ENCODE assay signal across 22 mouse cellular contexts in the genomic region with DNA sequence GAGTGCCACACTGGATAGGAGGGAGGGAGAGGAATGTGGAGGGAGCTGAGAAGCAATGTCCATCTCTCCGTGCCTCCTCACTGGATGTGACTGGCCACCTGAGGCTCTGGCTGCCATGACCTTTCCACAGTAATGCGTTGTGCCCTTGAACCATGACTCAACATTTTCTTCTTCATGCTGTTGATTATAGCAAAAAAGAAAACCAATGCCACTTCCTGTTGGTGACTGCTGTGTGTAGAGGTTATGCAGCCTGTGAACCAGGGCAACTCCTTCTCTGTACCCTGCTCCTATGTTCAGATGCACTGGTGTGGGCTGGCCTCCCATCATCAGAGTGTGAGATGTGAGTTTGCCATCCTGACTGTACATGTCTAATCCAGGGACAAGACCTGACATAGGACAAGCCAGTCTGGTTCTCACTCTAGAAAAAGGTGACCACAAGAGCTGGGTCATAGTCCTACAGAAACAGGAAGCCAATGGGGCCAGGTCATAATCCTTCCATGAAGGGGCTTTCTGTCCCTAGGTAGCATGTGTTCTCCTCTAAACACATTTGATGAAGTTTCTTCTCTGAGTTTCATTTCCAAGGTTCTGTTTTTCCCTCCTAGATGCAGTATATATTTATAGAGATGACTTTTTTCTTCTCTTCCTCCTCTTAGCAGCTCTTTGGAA.
DNase-seq lines count a peak whose midpoint lies in the region; ATAC-seq and TF ChIP-seq lines count a peak whose summit lies in the region.
"Had no signal": no experiment of that assay in that cellular context is flagged by ENCODE, and none has a peak within 500 bp of the region (broad histone marks: within the 10 kb centered on the region; RNA-seq: fewer than 3 reads in every experiment).

No protein-coding gene starts in this region.

- intact Hi-C loops in heart, adult 2 months (cut with DNase I): no loop called here

- no peaks in the 10 kb centered on the region for H3K27me3 ChIP-seq in heart, adult 2 months (ENCODE audit: control insufficient read depth, insufficient read depth, low read length)
- no peaks in the 10 kb centered on the region for H3K27me3 ChIP-seq in midbrain, embryonic 11.5 days (ENCODE audit: control insufficient read depth, insufficient read depth, low read length)
- no peaks in the 10 kb centered on the region for H3K27me3 ChIP-seq in midbrain, postnatal 0 days (ENCODE audit: insufficient read depth, low read length)
- no peaks in the 10 kb centered on the region for H3K27me3 ChIP-seq in stomach, postnatal 0 days (ENCODE audit: control insufficient read depth, insufficient read depth, low read length)
- H3K27me3 ChIP-seq in thymus, adult 2 months (ENCODE audit: control insufficient read depth, insufficient read depth, low read length): no peaks in the 10 kb centered on the region
- H3K27me3 ChIP-seq: embryonic facial prominence, embryonic 13.5 days; forebrain, embryonic 12.5 days; heart, embryonic 13.5 days; hindbrain, embryonic 12.5 days; Patski had no signal

- no peak overlapping the region for H3K4me3 ChIP-seq in heart, adult 2 months
- H3K4me3 ChIP-seq in midbrain, embryonic 11.5 days (ENCODE audit: low read depth, low read length): no peak overlapping the region
- H3K4me3 ChIP-seq in midbrain, postnatal 0 days (ENCODE audit: low read depth, low read length): no peak overlapping the region
- no peak overlapping the region for H3K4me3 ChIP-seq in stomach, postnatal 0 days (ENCODE audit: low read depth, low read length)
- no peak overlapping the region for H3K4me3 ChIP-seq in thymus, adult 2 months (ENCODE audit: control insufficient read depth, insufficient read depth, low read length)
- H3K4me3 ChIP-seq: embryonic facial prominence, embryonic 13.5 days; forebrain, embryonic 12.5 days; heart, embryonic 13.5 days; hindbrain, embryonic 12.5 days had no signal

- no peak for TF ChIP-seq POLR2A in heart, adult 2 months (IDR thresholded peaks at IDR 0.05; ENCODE audit: insufficient read depth, low read depth, low read length)
- TF ChIP-seq POLR2A in thymus, adult 2 months (IDR thresholded peaks at IDR 0.05; ENCODE audit: control insufficient read depth, extremely low read depth, insufficient read depth, low read length, poor library complexity): no peak

- H3K4me2 ChIP-seq in midbrain, embryonic 11.5 days: no peak overlapping the region
- no peak overlapping the region for H3K4me2 ChIP-seq in midbrain, postnatal 0 days (ENCODE audit: low read depth, low read length, poor library complexity, severe bottlenecking)
- no peak overlapping the region for H3K4me2 ChIP-seq in stomach, postnatal 0 days (replicated peaks; ENCODE audit: low read depth)
- H3K4me2 ChIP-seq: embryonic facial prominence, embryonic 13.5 days; forebrain, embryonic 12.5 days; heart, embryonic 13.5 days; hindbrain, embryonic 12.5 days had no signal

- H3K9me3 ChIP-seq in midbrain, embryonic 11.5 days (ENCODE audit: control insufficient read depth, low read length): no peaks in the 10 kb centered on the region
- H3K9me3 ChIP-seq in midbrain, postnatal 0 days (ENCODE audit: low read length): no peaks in the 10 kb centered on the region
- no peaks in the 10 kb centered on the region for H3K9me3 ChIP-seq in stomach, postnatal 0 days (ENCODE audit: control insufficient read depth, low read length)
- H3K9me3 ChIP-seq: embryonic facial prominence, embryonic 13.5 days; forebrain, embryonic 12.5 days; heart, embryonic 13.5 days; hindbrain, embryonic 12.5 days had no signal

- no peaks in the 10 kb centered on the region for H3K36me3 ChIP-seq in heart, adult 2 months (ENCODE audit: control insufficient read depth, insufficient read depth, low read length)
- H3K36me3 ChIP-seq in midbrain, embryonic 11.5 days (ENCODE audit: control insufficient read depth, insufficient read depth, low read length): no peaks in the 10 kb centered on the region
- H3K36me3 ChIP-seq in midbrain, postnatal 0 days (ENCODE audit: insufficient read depth, low read length): no peaks in the 10 kb centered on the region
- no peaks in the 10 kb centered on the region for H3K36me3 ChIP-seq in stomach, postnatal 0 days (ENCODE audit: control insufficient read depth, insufficient read depth, low read length)
- no peaks in the 10 kb centered on the region for H3K36me3 ChIP-seq in thymus, adult 2 months (ENCODE audit: control insufficient read depth, insufficient read depth, low read length)
- H3K36me3 ChIP-seq: embryonic facial prominence, embryonic 13.5 days; forebrain, embryonic 12.5 days; heart, embryonic 13.5 days; hindbrain, embryonic 12.5 days had no signal

- ATAC-seq in midbrain, embryonic 11.5 days (ENCODE audit: low FRiP score): no peak
- ATAC-seq in midbrain, postnatal 0 days (ENCODE audit: low FRiP score): no peak
- peak; percentile 29; the same call in 1 of the 2 replicates for ATAC-seq in stomach, postnatal 0 days (ENCODE audit: low FRiP score, low TSS enrichment)
- ATAC-seq: activated CD4-positive, CD25-positive, alpha-beta regulatory T cell, adult 4 months; forebrain, embryonic 16.5 days; hindbrain, embryonic 16.5 days; inflammation-experienced regulatory T-cells, adult 6 months; Patski had no signal

- no peak overlapping the region for H3K27ac ChIP-seq in heart, adult 2 months
- H3K27ac ChIP-seq in midbrain, embryonic 11.5 days (ENCODE audit: low read depth, low read length): no peak overlapping the region
- no peak overlapping the region for H3K27ac ChIP-seq in midbrain, postnatal 0 days (ENCODE audit: low read depth, low read length)
- H3K27ac ChIP-seq in stomach, postnatal 0 days (replicated peaks): no peak overlapping the region
- H3K27ac ChIP-seq in thymus, adult 2 months (ENCODE audit: control insufficient read depth, insufficient read depth, low read length): no peak overlapping the region
- H3K27ac ChIP-seq: embryonic facial prominence, embryonic 13.5 days; forebrain, embryonic 12.5 days; heart, embryonic 13.5 days; hindbrain, embryonic 12.5 days had no signal

- no peak for TF ChIP-seq EP300 in heart, adult 2 months (IDR thresholded peaks at IDR 0.05; ENCODE audit: insufficient read depth, low read depth, low read length)
- TF ChIP-seq EP300 in stomach, postnatal 0 days (optimal IDR thresholded peaks at IDR 0.05): no peak

- peak; percentile 17 to 53 for DNase-seq in adrenal gland, adult (ENCODE audit: inconsistent age in 2 of 2, low spot score in 1 of 2)
- no peak for DNase-seq in adrenal gland, adult 8-10 months
- peak; percentile 35 for DNase-seq in heart, adult 11 months
- no peak for DNase-seq in heart, adult 2 months
- peak; percentile 53 for DNase-seq in midbrain, embryonic 11.5 days (ENCODE audit: low spot score, missing footprints)
- DNase-seq in midbrain, postnatal 0 days (ENCODE audit: low spot score): no peak
- no peak for DNase-seq in stomach, postnatal 0 days (ENCODE audit: low spot score)
- DNase-seq in thymus, adult 2 months: no peak
- DNase-seq: cerebellum, adult 11-12 months; cerebellum, adult 9-10 months; cerebellum, postnatal 25 days; gastrocnemius, postnatal 10 days; heart, postnatal 36 days had no signal

- H3K9ac ChIP-seq in heart, adult 2 months (ENCODE audit: low read depth, low read length): no peak overlapping the region
- H3K9ac ChIP-seq in midbrain, embryonic 11.5 days (ENCODE audit: low read length): no peak overlapping the region
- no peak overlapping the region for H3K9ac ChIP-seq in midbrain, postnatal 0 days (replicated peaks; ENCODE audit: low read length, poor library complexity, severe bottlenecking)
- no peak overlapping the region for H3K9ac ChIP-seq in stomach, postnatal 0 days (ENCODE audit: low read length)
- H3K9ac ChIP-seq: embryonic facial prominence, embryonic 13.5 days; forebrain, embryonic 12.5 days; heart, embryonic 13.5 days; hindbrain, embryonic 12.5 days had no signal

- WGBS in heart, adult 2 months: 59% methylated on average over 2 of the region's 2 CpGs
- WGBS in midbrain, embryonic 11.5 days: 70% methylated on average over 2 of the region's 2 CpGs
- 80% methylated on average over 2 of the region's 2 CpGs for WGBS in midbrain, postnatal 0 days
- 61% methylated on average over 2 of the region's 2 CpGs for WGBS in stomach, postnatal 0 days
- 26% methylated on average over 2 of the region's 2 CpGs for WGBS in thymus, adult 2 months

- TF ChIP-seq CTCF in heart, adult 2 months (IDR thresholded peaks at IDR 0.05): no peak
- TF ChIP-seq CTCF in midbrain, postnatal 0 days (IDR thresholded peaks at IDR 0.05): no peak
- no peak for TF ChIP-seq CTCF in stomach, postnatal 0 days (IDR thresholded peaks at IDR 0.05; ENCODE audit: low read depth)
- no peak for TF ChIP-seq CTCF in thymus, adult 2 months (IDR thresholded peaks at IDR 0.05; ENCODE audit: borderline replicate concordance, control insufficient read depth, extremely low read depth, insufficient read depth, low read length, poor library complexity)

- H3K79me2 ChIP-seq in heart, adult 2 months (replicated peaks; ENCODE audit: control insufficient read depth, insufficient read depth, low read length): no peaks in the 10 kb centered on the region

- H3K4me1 ChIP-seq in heart, adult 2 months (ENCODE audit: control insufficient read depth, insufficient read depth, low read length): no peaks in the 10 kb centered on the region
- H3K4me1 ChIP-seq in midbrain, embryonic 11.5 days (ENCODE audit: control insufficient read depth, insufficient read depth, low read length): no peaks in the 10 kb centered on the region
- H3K4me1 ChIP-seq in midbrain, postnatal 0 days (ENCODE audit: insufficient read depth, low read length): no peaks in the 10 kb centered on the region
- no peaks in the 10 kb centered on the region for H3K4me1 ChIP-seq in stomach, postnatal 0 days (replicated peaks; ENCODE audit: control insufficient read depth, insufficient read depth)
- no peaks in the 10 kb centered on the region for H3K4me1 ChIP-seq in thymus, adult 2 months (replicated peaks; ENCODE audit: control insufficient read depth, insufficient read depth, low read length)

Comparison
In these comparisons a context has a peak if more than half of its experiments do, and no peak if none do; other contexts are left out.
1. DNase-seq: peak in adrenal gland, adult (2 of 2), heart, adult 11 months (single experiment) and midbrain, embryonic 11.5 days (single experiment); none in adrenal gland, adult 8-10 months (single experiment), heart, adult 2 months (0 of 2), midbrain, postnatal 0 days (single experiment), stomach, postnatal 0 days (single experiment) and thymus, adult 2 months (single experiment).